Mouse (Mus musculus) olfactory bulb, adult 2 months (tissue): Measurements from ENCODE around the gene Supt5.

Experiments used
- CTCF ChIP-seq: fragments of 200-500 bp; IDR thresholded peaks from 2 replicates; pipeline ENCODE4 v1.5.1; 2012; ENCODE audit warnings: low read depth, mild to moderate bottlenecking, low read length, moderate library complexity; ENCODE audit not compliant: insufficient read depth
- POLR2A ChIP-seq: fragments of 200-500 bp; IDR thresholded peaks from 2 replicates; pipeline ENCODE4 v1.6.1; 2012; ENCODE audit warnings: mild to moderate bottlenecking, low read depth, low read length, moderate library complexity; ENCODE audit not compliant: insufficient read depth

DNA sequence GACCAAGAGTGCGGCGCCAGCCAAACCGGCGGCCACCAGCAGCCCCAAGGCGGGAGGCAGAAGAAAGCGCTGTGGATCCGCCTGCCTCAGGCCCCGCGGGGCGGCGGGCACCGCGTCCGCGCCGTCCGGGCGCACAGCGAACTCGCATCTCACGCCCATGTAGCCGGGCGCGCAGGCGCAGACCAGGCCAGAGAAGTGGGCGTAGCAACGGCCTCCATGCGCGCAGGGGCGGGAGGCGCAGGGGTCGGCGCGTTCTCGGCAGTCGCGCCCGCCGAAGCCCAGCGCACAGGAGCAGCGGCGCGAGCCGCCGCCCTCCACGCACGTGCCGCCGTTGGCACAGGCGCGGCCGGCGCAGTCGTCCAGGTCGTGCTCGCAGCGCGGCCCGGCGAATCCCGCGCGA is 44.1 kb downstream of the Supt5 start:
- TF ChIP-seq CTCF (no peak), POLR2A (no peak; the same call in 1 of the 2 replicates)
